In the genomic region with DNA sequence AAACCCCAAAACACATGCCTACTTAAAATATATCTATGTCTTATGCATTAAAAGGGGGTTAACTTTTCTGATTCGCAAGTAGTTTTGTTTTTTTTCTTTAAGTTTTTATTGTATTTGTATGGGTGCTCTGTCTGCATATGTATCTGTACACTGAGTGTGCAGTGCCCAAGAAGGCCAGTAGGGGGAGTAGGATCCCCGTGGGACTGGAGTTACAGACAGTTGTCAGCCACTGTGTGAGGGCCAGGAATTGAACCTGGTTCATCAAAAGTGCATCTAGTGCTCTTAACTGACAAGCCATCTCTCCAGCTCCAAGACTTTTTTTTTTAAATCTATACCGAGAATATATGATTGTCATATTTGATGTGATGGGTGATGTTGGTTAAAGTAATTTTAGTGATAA, we compare ENCODE assay signal across 8 mouse cellular contexts. TPM values are rescaled to one million over a fixed set of nuclear protein-coding genes. Genes with fewer than 3 reads are reported as not detected.
DNase-seq lines count a peak whose midpoint lies in the region; ATAC-seq lines count a peak whose summit lies in the region.

No protein-coding gene starts in this region.

- no peaks in the 10 kb centered on the region for H3K36me3 ChIP-seq in kidney, embryonic 16.5 days (ENCODE audit: insufficient read depth, low read length)
- no peaks in the 10 kb centered on the region for H3K36me3 ChIP-seq in embryonic facial prominence, embryonic 11.5 days (replicated peaks; ENCODE audit: control insufficient read depth, insufficient read depth, low read depth, low read length)
- H3K36me3 ChIP-seq in limb, embryonic 15.5 days: no peaks in the 10 kb centered on the region

- no peak overlapping the region for H3K9ac ChIP-seq in kidney, embryonic 16.5 days (replicated peaks; ENCODE audit: low read length)
- H3K9ac ChIP-seq in embryonic facial prominence, embryonic 11.5 days (replicated peaks; ENCODE audit: low read length): no peak overlapping the region
- no peak overlapping the region for H3K9ac ChIP-seq in limb, embryonic 15.5 days

- peaks cover 10% of the 10 kb centered on the region for H3K4me1 ChIP-seq in kidney, embryonic 16.5 days (ENCODE audit: insufficient read depth, low read length)
- H3K4me1 ChIP-seq in embryonic facial prominence, embryonic 11.5 days (ENCODE audit: control insufficient read depth, insufficient read depth, low read length): no peaks in the 10 kb centered on the region
- H3K4me1 ChIP-seq in limb, embryonic 15.5 days: 0 out of 2 replicates have a peak, but pooled peaks cover 5% of the 10 kb centered on the region

- ATAC-seq in kidney, embryonic 16.5 days (ENCODE audit: low FRiP score, low TSS enrichment): no peak
- ATAC-seq in embryonic facial prominence, embryonic 11.5 days (replicated peaks; ENCODE audit: insufficient number of reproducible peaks, low FRiP score, low TSS enrichment, low read depth): no peak
- ATAC-seq in limb, embryonic 15.5 days (ENCODE audit: insufficient number of reproducible peaks, low FRiP score, low TSS enrichment, low read depth): no peak
- ATAC-seq in activated CD4-positive, CD25-positive, alpha-beta regulatory T cell, adult 4 months: no peak

- H3K27me3 ChIP-seq in kidney, embryonic 16.5 days (ENCODE audit: insufficient read depth, low read length): no peaks in the 10 kb centered on the region
- H3K27me3 ChIP-seq in embryonic facial prominence, embryonic 11.5 days (ENCODE audit: control insufficient read depth, insufficient read depth, low read length): no peaks in the 10 kb centered on the region
- no peaks in the 10 kb centered on the region for H3K27me3 ChIP-seq in limb, embryonic 15.5 days

- no peak overlapping the region; the same call in 1 of the 2 replicates for H3K4me2 ChIP-seq in kidney, embryonic 16.5 days (replicated peaks; ENCODE audit: low read depth, low read length)
- H3K4me2 ChIP-seq in embryonic facial prominence, embryonic 11.5 days (ENCODE audit: low read depth, low read length): no peak overlapping the region
- H3K4me2 ChIP-seq in limb, embryonic 15.5 days: no peak overlapping the region

- peak; percentile 56 for DNase-seq in kidney, postnatal 10 days
- DNase-seq in Muller cell, postnatal 12 days (ENCODE audit: inconsistent ontology term): peak; percentile 40
- peak; percentile 42 for DNase-seq in embryonic facial prominence, embryonic 11.5 days (ENCODE audit: low spot score)
- peak; percentile 47 for DNase-seq in retina, postnatal 1 day
- DNase-seq in left cerebral cortex, adult 18-20 months (ENCODE audit: low spot score in 2 of 2): no peak

- H3K27ac ChIP-seq in kidney, embryonic 16.5 days (ENCODE audit: low read length): no peak overlapping the region
- H3K27ac ChIP-seq in embryonic facial prominence, embryonic 11.5 days (replicated peaks; ENCODE audit: low read depth, low read length): no peak overlapping the region
- no peak overlapping the region for H3K27ac ChIP-seq in limb, embryonic 15.5 days

- WGBS in kidney, embryonic 16.5 days: 76% methylated on average over 3 of the region's 3 CpGs
- 76% methylated on average over 3 of the region's 3 CpGs for whole genome bisulfite sequencing in embryonic facial prominence, embryonic 11.5 days
- WGBS in limb, embryonic 15.5 days: 76% methylated on average over 3 of the region's 3 CpGs

- peaks cover 3% of the 10 kb centered on the region; the same call in 1 of the 2 replicates for H3K9me3 ChIP-seq in kidney, embryonic 16.5 days (ENCODE audit: low read length)
- no peaks in the 10 kb centered on the region for H3K9me3 ChIP-seq in embryonic facial prominence, embryonic 11.5 days (replicated peaks; ENCODE audit: control insufficient read depth, low read length)
- no peaks in the 10 kb centered on the region for H3K9me3 ChIP-seq in limb, embryonic 15.5 days

- no peak overlapping the region for H3K4me3 ChIP-seq in kidney, embryonic 16.5 days (ENCODE audit: low read length)
- no peak overlapping the region for H3K4me3 ChIP-seq in embryonic facial prominence, embryonic 11.5 days (ENCODE audit: low read depth, low read length)
- peak overlapping the region; percentile 5; the same call in 1 of the 2 replicates for H3K4me3 ChIP-seq in limb, embryonic 15.5 days

RNA-seq across cellular contexts. Expression of a gene that starts 1.6 kb away (rescaled TPM):
- 79.1 and 82.5 TPM in 2 replicates for polyA plus RNA-seq in kidney, embryonic 16.5 days (2015; fragmentation: Nextera tagmentation; extraction: Ambion mirVana)
- polyA plus RNA-seq in embryonic facial prominence, embryonic 11.5 days (2014; fragmentation: Nextera tagmentation; extraction: Ambion mirVana): 111 and 118 TPM in 2 replicates
- 69.4 and 72.4 TPM in 2 replicates for polyA plus RNA-seq in limb, embryonic 15.5 days (2015; fragmentation: Nextera tagmentation; extraction: Ambion mirVana)
- total RNA-seq in left cerebral cortex, adult 18-20 months (2021): 10 to 100 TPM; 64.8 to 67.4 TPM
- polyA plus RNA-seq in activated CD4-positive, CD25-positive, alpha-beta regulatory T cell, adult 4 months (2017; shearing (Covaris generic)): 10 to 100 TPM; 69.8 to 80.2 TPM

RNA-seq across cellular contexts. Expression of a gene that starts 1.6 kb away (rescaled TPM):
- 158 and 167 TPM in 2 replicates for polyA plus RNA-seq in kidney, embryonic 16.5 days (2015; fragmentation: Nextera tagmentation; extraction: Ambion mirVana)
- polyA plus RNA-seq in embryonic facial prominence, embryonic 11.5 days (2014; fragmentation: Nextera tagmentation; extraction: Ambion mirVana): 152 and 178 TPM in 2 replicates
- 148 TPM in 2 replicates for polyA plus RNA-seq in limb, embryonic 15.5 days (2015; fragmentation: Nextera tagmentation; extraction: Ambion mirVana)
- total RNA-seq in left cerebral cortex, adult 18-20 months (2021): 10 to 100 TPM; 65.1 to 77.9 TPM
- polyA plus RNA-seq in activated CD4-positive, CD25-positive, alpha-beta regulatory T cell, adult 4 months (2017; shearing (Covaris generic)): 100 to 1,000 TPM; 125 to 151 TPM

Comparison
In these comparisons a context has a peak if more than half of its experiments do, and no peak if none do; other contexts are left out.
1. DNase-seq: peak in kidney, postnatal 10 days (single experiment), Muller cell, postnatal 12 days (single experiment), embryonic facial prominence, embryonic 11.5 days (single experiment) and retina, postnatal 1 day (single experiment); none in left cerebral cortex, adult 18-20 months (0 of 2).